Mouse (Mus musculus) gastrocnemius, adult 2 months (tissue): ENCODE measurements at regions not wholly inside any gene's neighbourhood (a gene's known extent, or its start where the extent isn't known, plus 50 kb on each side); places are given as distances from the start of the nearest gene placed in this dataset.

Experiments
- DNase-seq: peaks from one replicate; pipeline ENCODE4 v3.0.0; 2022
- H3K27ac ChIP-seq: fragments of 200-600 bp; 2 replicates; pipeline ENCODE4 v1.8.1; 2022; ENCODE audit warnings: mild to moderate bottlenecking
- H3K4me3 ChIP-seq: fragments of 200-600 bp; 2 replicates; pipeline ENCODE4 v1.8.1; 2022; ENCODE audit warnings: mild to moderate bottlenecking, moderate library complexity
- CTCF ChIP-seq: fragments of 200-600 bp; IDR thresholded peaks from 2 replicates; pipeline ENCODE4 v1.8.1; 2022; ENCODE audit warnings: antibody characterized with exemption, mild to moderate bottlenecking, moderate library complexity
- intact Hi-C: fragments of 180-260 bp; cut with DNase I; formaldehyde crosslinking; loops from one replicate; pipeline ENCODE4 v1.15.1; 2025

- intact Hi-C loops: no loop called here
Observed at GRCm38 (mm10) chr12:50111246-50112044, 537.5 kb downstream of the Prkd1 start.

DNA sequence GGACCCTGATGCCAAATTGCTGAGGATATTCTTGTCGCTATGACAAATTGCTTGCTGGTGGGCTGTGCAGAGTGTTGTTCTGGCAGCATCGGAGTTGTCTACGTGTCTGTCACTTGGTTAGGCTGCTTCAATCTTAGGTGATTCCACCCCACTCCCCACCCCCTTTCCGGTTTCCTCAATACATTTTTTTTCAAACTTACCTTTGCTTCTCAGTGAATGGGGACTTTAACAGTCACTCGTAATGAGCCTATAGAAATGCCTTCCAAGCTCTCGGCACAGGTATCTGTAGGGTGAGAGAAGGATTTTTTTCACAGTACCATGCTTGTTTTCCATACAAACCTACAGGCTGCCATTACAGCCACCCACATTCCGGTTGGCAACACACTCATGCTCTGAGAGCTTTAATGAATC is 536.8 kb downstream of the Prkd1 start:
- no peak overlapping the region for H3K27ac ChIP-seq
- intact Hi-C loops: no loop called here
- H3K4me3 ChIP-seq: no peak overlapping the region
- DNase-seq: no peak
- TF ChIP-seq CTCF: no peak

More at GRCm38 (mm10) chr12:50111246-50112044, 537.5 kb downstream of the Prkd1 start:
- Histone ChIP-seq H3K27ac (no peak overlapping the region), H3K4me3 (no peak overlapping the region)
- DNase-seq: no peak
- TF ChIP-seq CTCF: no peak

DNA sequence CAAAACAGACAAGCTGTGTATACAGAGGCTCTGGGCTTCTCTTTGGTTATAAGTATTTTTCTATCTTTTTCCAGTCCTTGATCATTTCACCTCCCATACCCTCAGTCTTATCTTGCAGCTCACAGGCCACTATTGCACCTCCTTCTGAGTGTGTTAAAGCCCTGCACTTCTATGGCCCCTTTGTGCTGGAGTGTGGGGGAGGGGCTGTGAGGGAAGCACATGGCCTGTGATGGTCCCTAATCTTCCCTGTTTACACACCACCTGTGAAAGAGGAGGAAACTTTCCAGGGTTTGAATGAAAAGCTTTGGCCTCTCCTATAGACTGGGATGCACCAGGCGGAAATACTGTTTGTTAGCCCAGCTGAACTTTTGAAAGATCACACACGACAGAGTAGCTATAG is 533.0 kb downstream of the Prkd1 start:
- intact Hi-C loops: no loop called here
- no peak for DNase-seq

GRCm38 (mm10) chr12:50118346-50118745 is 530.6 kb downstream of the Prkd1 start:
- no peak for DNase-seq
- no peak overlapping the region for H3K4me3 ChIP-seq
- intact Hi-C loops: no loop called here
- TF ChIP-seq CTCF: no peak
- H3K27ac ChIP-seq: no peak overlapping the region

More for the DNA sequence above, 533.0 kb downstream of the Prkd1 start:
- TF ChIP-seq CTCF: no peak
- Histone ChIP-seq H3K27ac (no peak overlapping the region), H3K4me3 (no peak overlapping the region)

- DNase-seq: no peak
- no peak overlapping the region for H3K27ac ChIP-seq
- intact Hi-C loops: no loop called here
- no peak for TF ChIP-seq CTCF
- H3K4me3 ChIP-seq: no peak overlapping the region
Observed at GRCm38 (mm10) chr12:50122145-50122544, 526.8 kb downstream of the Prkd1 start.

- no peak for DNase-seq
- intact Hi-C loops: no loop called here
- H3K4me3 ChIP-seq: no peak overlapping the region
- H3K27ac ChIP-seq: no peak overlapping the region
- TF ChIP-seq CTCF: no peak
Observed at GRCm38 (mm10) chr12:50122971-50123370, 525.9 kb downstream of the Prkd1 start.

DNA sequence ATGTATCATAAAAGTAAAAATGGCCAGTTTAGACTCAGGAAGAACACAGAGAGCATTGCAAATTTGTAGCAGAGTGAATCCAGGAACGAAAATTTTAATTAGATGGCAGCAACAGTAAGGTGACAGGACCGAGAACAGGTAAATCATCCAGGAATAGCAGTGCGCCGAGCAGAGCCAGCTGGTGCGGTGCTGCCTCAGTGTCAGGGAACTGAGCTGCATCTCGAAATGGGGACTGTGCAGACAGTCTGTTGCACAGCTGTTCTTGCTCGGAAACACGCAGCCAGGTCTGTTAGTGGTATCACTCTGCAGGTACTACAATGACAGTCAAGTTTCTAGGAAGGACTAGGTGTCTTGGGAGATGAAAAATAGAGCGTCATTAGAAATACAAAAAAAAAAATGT is 490.8 kb downstream of the Prkd1 start:
- no peak overlapping the region for H3K27ac ChIP-seq

GRCm38 (mm10) chr12:50187332-50187731 is 461.6 kb downstream of the Prkd1 start:
- intact Hi-C loops: no loop called here
- H3K27ac ChIP-seq: no peak overlapping the region
- DNase-seq: no peak
- H3K4me3 ChIP-seq: no peak overlapping the region
- no peak for TF ChIP-seq CTCF

More for the DNA sequence above, 490.8 kb downstream of the Prkd1 start:
- TF ChIP-seq CTCF: no peak
- H3K4me3 ChIP-seq: no peak overlapping the region
- DNase-seq: no peak
- intact Hi-C loops: no loop called here

DNA sequence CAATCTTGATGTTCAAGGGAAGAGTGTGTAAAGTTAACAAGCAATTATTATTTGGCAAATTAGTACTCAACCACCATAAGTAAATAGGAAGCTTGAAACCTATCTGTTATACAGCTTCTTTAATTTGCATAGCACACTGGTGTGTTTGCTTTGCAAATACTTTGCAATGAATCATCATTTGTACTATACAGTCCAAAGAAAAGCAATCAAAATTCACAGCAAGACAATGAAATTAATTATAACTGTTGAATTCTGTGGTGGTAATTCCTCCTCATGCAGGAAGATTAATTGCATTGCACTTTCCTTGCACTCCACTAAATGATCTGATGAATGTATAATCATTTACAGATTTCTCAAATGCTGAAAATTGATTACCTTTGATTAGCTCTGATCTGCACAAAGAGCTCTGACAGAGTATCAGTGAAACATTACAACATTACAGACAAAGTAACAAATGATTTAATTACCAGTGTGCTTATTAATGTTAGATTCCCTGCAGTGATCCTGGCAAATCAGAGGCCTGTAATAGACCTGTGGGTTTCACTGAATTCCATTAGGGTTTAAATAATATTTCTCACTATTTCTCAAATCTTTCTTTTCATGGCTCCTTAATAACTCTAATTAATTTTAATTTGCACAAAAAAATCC is 457.9 kb downstream of the Prkd1 start:
- intact Hi-C loops: no loop called here
- H3K4me3 ChIP-seq: no peak overlapping the region
- no peak overlapping the region for H3K27ac ChIP-seq
- no peak for DNase-seq
- no peak for TF ChIP-seq CTCF

GRCm38 (mm10) chr12:50191733-50192612 is 456.9 kb downstream of the Prkd1 start:
- Histone ChIP-seq H3K27ac (no peak overlapping the region), H3K4me3 (no peak overlapping the region)
- intact Hi-C loops: no loop called here
- DNase-seq: no peak
- TF ChIP-seq CTCF: no peak

GRCm38 (mm10) chr12:50193501-50193900 is 455.4 kb downstream of the Prkd1 start:
- intact Hi-C loops: no loop called here
- Histone ChIP-seq H3K4me3 (no peak overlapping the region), H3K27ac (no peak overlapping the region)
- no peak for DNase-seq
- no peak for TF ChIP-seq CTCF

DNA sequence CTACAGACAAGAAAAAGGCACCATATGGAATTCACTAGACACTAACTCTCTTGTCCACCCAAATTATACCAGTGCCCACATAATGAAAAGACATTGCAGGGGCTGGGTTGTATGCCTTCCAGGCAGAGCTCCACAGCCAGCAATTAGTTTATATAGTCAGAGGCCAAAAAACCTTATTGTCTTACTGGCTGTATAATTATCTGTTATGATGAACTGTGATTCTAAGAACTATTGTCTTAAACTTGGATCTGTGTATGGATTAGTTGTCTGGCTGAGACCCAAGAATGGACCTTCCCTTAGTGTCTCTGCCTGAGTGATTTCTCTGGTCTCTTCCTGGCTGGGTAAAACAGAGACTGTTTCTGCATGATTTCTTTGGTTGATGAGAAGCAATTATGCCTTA is 454.2 kb downstream of the Prkd1 start:
- intact Hi-C loops: no loop called here
- Histone ChIP-seq H3K27ac (no peak overlapping the region), H3K4me3 (no peak overlapping the region)
- no peak for TF ChIP-seq CTCF
- no peak for DNase-seq

DNA sequence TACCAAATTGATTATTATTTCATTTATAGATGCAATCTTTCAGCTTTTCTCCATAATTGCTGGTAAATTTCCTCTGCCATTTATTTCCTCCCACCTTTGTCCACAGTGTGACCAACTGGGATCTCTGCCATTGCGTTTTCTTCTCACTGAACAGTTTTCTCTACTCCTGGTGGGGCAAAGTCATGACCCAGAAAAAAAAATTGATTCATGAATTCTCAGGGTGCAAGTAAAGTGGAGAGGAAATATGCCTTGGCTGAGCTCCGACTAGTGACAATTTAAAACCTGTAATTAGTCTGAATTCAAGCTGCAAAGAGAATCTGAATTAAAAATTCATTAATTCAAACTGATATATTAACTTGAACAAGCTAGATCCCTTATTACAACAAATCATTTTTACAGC is 452.6 kb downstream of the Prkd1 start:
- DNase-seq: no peak
- Histone ChIP-seq H3K4me3 (no peak overlapping the region), H3K27ac (no peak overlapping the region)
- intact Hi-C loops: no loop called here
- TF ChIP-seq CTCF: no peak
